Mouse (Mus musculus) thymus, adult 2 months (tissue): ENCODE measurements around the gene Mis12. TPM values are rescaled to one million over a fixed set of nuclear protein-coding genes. Genes with fewer than 3 reads are reported as not detected.

Experiments
- DNase-seq: peaks from one replicate; pipeline ENCODE4 v3.0.0; 2021
- H3K27ac ChIP-seq: fragments of 200-500 bp; 2 replicates; pipeline ENCODE4 v1.5.1; 2012; ENCODE audit warnings: low read length, control low read depth; ENCODE audit not compliant: control insufficient read depth, insufficient read depth
- H3K27me3 ChIP-seq: fragments of 200-500 bp; 2 replicates; pipeline ENCODE4 v1.6.1; 2012; ENCODE audit warnings: mild to moderate bottlenecking, low read length, moderate library complexity, mixed read lengths; ENCODE audit not compliant: control insufficient read depth, insufficient read depth
- H3K36me3 ChIP-seq: fragments of 200-500 bp; 2 replicates; pipeline ENCODE4 v1.6.1; 2012; ENCODE audit warnings: mild to moderate bottlenecking, low read length, moderate library complexity; ENCODE audit not compliant: control insufficient read depth, insufficient read depth
- H3K4me1 ChIP-seq: fragments of 200-500 bp; replicated peaks from 2 replicates; pipeline ENCODE4 v1.6.1; 2012; ENCODE audit warnings: low read length; ENCODE audit not compliant: control insufficient read depth, insufficient read depth
- H3K4me3 ChIP-seq: fragments of 200-500 bp; 2 replicates; pipeline ENCODE4 v1.5.1; 2012; ENCODE audit warnings: mild to moderate bottlenecking, low read length, control low read depth, moderate library complexity; ENCODE audit not compliant: control insufficient read depth, insufficient read depth
- CTCF ChIP-seq: fragments of 200-500 bp; IDR thresholded peaks from 2 replicates; pipeline ENCODE4 v1.5.1; 2012; ENCODE audit warnings: mild to moderate bottlenecking, control low read depth, low read length, moderate library complexity, borderline replicate concordance; ENCODE audit not compliant: control insufficient read depth, poor library complexity, insufficient read depth; ENCODE audit errors: extremely low read depth
- POLR2A ChIP-seq: fragments of 200-500 bp; IDR thresholded peaks from 2 replicates; pipeline ENCODE4 v1.6.1; 2012; ENCODE audit warnings: mild to moderate bottlenecking, low read length, control low read depth, moderate library complexity; ENCODE audit not compliant: control insufficient read depth, poor library complexity, insufficient read depth; ENCODE audit errors: extremely low read depth
- WGBS: fragments of 180-500 bp; shearing (Covaris S2); methylation state at CpG from one replicate; pipeline ENCODE4 v1.1.7; 2018; 5-methylcytosine and 5-hydroxymethylcytosine counted together
- polyA plus RNA-seq: library from polyadenylated mRNA; depleted of rRNA; stranded (reverse); fragments of >200 nt; gene quantifications from 2 replicates; pipeline ENCODE4 v1.2.3, GENCODE M21; 2012; rRNA removed

The Mis12 gene
- polyA plus RNA-seq, 1 experiment: 8.6 TPM

- DNase-seq: no peak
- TF ChIP-seq CTCF (no peak), POLR2A (no peak)
- no peaks in the 10 kb centered on the region; the same call in 1 of the 2 replicates for H3K27me3 ChIP-seq
- H3K36me3 ChIP-seq: peaks cover under 1% of the 10 kb centered on the region; the same call in 1 of the 2 replicates
- 4% methylated on average over 31 of the region's 31 CpGs for WGBS
- H3K4me1 ChIP-seq: no peaks in the 10 kb centered on the region
- no peak within 1 kb of the TSS for H3K27ac ChIP-seq
- H3K4me3 ChIP-seq: peak within 1 kb of the TSS; percentile 30
These were observed 13.9 kb downstream of the Mis12 start, which contains the start of gene 6330403K07Rik for GRCm38 (mm10) chr11:71033163-71033761. Gene 6330403K07Rik, minus strand, starts transcription at chr11:71033513.

GRCm38 (mm10) chr11:71039526-71040298 lies 20.3 kb downstream of the Mis12 start:
- TF ChIP-seq POLR2A: no peak
- TF ChIP-seq CTCF: no peak
- no peaks in the 10 kb centered on the region for H3K4me1 ChIP-seq
- no peak overlapping the region for H3K27ac ChIP-seq
- no peak overlapping the region for H3K4me3 ChIP-seq
- no peak for DNase-seq
- 97% methylated on average over 5 of the region's 5 CpGs for WGBS
- H3K36me3 ChIP-seq: no peaks in the 10 kb centered on the region
- H3K27me3 ChIP-seq: no peaks in the 10 kb centered on the region; the same call in 1 of the 2 replicates

GRCm38 (mm10) chr11:71052554-71052953 lies 33.1 kb downstream of the Mis12 start:
- no peaks in the 10 kb centered on the region for H3K27me3 ChIP-seq
- DNase-seq: no peak
- H3K27ac ChIP-seq: no peak overlapping the region
- TF ChIP-seq POLR2A: no peak
- no peaks in the 10 kb centered on the region for H3K36me3 ChIP-seq
- 0% methylated on average over 1 of the region's 1 CpGs for WGBS
- H3K4me3 ChIP-seq: no peak overlapping the region
- no peaks in the 10 kb centered on the region for H3K4me1 ChIP-seq

- Histone ChIP-seq H3K27me3 (no peaks in the 10 kb centered on the region), H3K4me3 (no peak overlapping the region), H3K27ac (no peak overlapping the region), H3K4me1 (no peaks in the 10 kb centered on the region), H3K36me3 (no peaks in the 10 kb centered on the region)
- WGBS: 85% methylated on average over 1 of the region's 1 CpGs
- no peak for TF ChIP-seq POLR2A
- TF ChIP-seq CTCF: no peak
- DNase-seq: no peak
These were observed 56.9 kb downstream of the Mis12 start for GRCm38 (mm10) chr11:71076342-71076741.

Other genes with a start within 250 kb of the Mis12 start
- gene Scimp, start 207.0 kb upstream of the Mis12 start, polyA plus RNA-seq: 2.4 and 3.1 TPM in 2 replicates
- gene Rabep1, start 174.8 kb upstream of the Mis12 start, polyA plus RNA-seq: 3.5 and 3.7 TPM in 2 replicates
- gene Nup88, start 49.6 kb upstream of the Mis12 start, polyA plus RNA-seq: 49.4 and 50.2 TPM in 2 replicates
- 45.5 and 63.5 TPM in 2 replicates for gene Rpain, start 49.4 kb upstream of the Mis12 start, polyA plus RNA-seq
- gene C1qbp, start 36.6 kb upstream of the Mis12 start, polyA plus RNA-seq: 132 and 253 TPM in 2 replicates
- 26.4 and 28.4 TPM in 2 replicates for gene Dhx33, start 15.2 kb upstream of the Mis12 start, polyA plus RNA-seq
- gene Derl2, start 230 bp downstream of the Mis12 start, polyA plus RNA-seq: 12.5 and 14.1 TPM in 2 replicates
- gene 6330403K07Rik, start 13.9 kb downstream of the Mis12 start, polyA plus RNA-seq: 0.84 and 1.2 TPM in 2 replicates
- gene Nlrp1a, start 125.1 kb downstream of the Mis12 start, polyA plus RNA-seq: 0.12 and 0.28 TPM in 2 replicates
- 0.59 and 0.84 TPM in 2 replicates for gene Nlrp1b, start 211.1 kb downstream of the Mis12 start, polyA plus RNA-seq